Mouse (Mus musculus) layer of hippocampus, postnatal 25 days (tissue): ENCODE data around the gene Slc17a3. TPM values are rescaled to one million over a fixed set of nuclear protein-coding genes. Genes with fewer than 3 reads are reported as not detected.

Experiments used
- DNase-seq, 2 experiments: peaks; one replicate each; pipeline ENCODE4 v3.0.0; 2022; ENCODE audit warnings: mixed read lengths in 2 of 2, low spot score in 1 of 2; ENCODE audit errors: extremely low spot score in 1 of 2
- total RNA-seq, 2 experiments: library from RNA; stranded (reverse); gene quantifications; 2 replicates each; pipeline ENCODE4 v1.2.3; 2021

Gene Slc17a3
- total RNA-seq, 2 experiments from 2014 or later = not detected

- DNase-seq = no peak
These were observed 30.8 kb downstream of the Slc17a3 start for GRCm38 (mm10) chr13:23869996-23870395.

- DNase-seq = no peak
These were observed 33.9 kb downstream of the Slc17a3 start for GRCm38 (mm10) chr13:23873141-23873540.

- DNase-seq = no peak
These were observed 39.9 kb downstream of the Slc17a3 start for GRCm38 (mm10) chr13:23879106-23879505.

- DNase-seq = no peak
These were observed 40.4 kb downstream of the Slc17a3 start for GRCm38 (mm10) chr13:23879636-23880035.

- DNase-seq = no peak
These were observed 46.3 kb downstream of the Slc17a3 start for GRCm38 (mm10) chr13:23885540-23885939.

GRCm38 (mm10) chr13:23887026-23887725 lies 47.9 kb downstream of the Slc17a3 start:
- DNase-seq = no peak

GRCm38 (mm10) chr13:23889011-23889605 lies 49.9 kb downstream of the Slc17a3 start:
- no peak for DNase-seq

- no peak for DNase-seq
These were observed 53.5 kb downstream of the Slc17a3 start for GRCm38 (mm10) chr13:23892592-23893268.

- no peak for DNase-seq
These were observed 54.0 kb downstream of the Slc17a3 start for GRCm38 (mm10) chr13:23893269-23893593.

- no peak for DNase-seq
These were observed 59.0 kb downstream of the Slc17a3 start for GRCm38 (mm10) chr13:23898242-23898641.

- DNase-seq = no peak
These were observed 67.7 kb downstream of the Slc17a3 start for GRCm38 (mm10) chr13:23906906-23907305.

GRCm38 (mm10) chr13:23910121-23910520 lies 70.9 kb downstream of the Slc17a3 start:
- DNase-seq = no peak

Other genes with a start within 250 kb of the Slc17a3 start
- 1 to 10 TPM; 7.1 to 8.3 TPM for gene Hist1h2be, start 218.3 kb upstream of the Slc17a3 start, total RNA-seq
- gene Hist1h1e, start 216.9 kb upstream of the Slc17a3 start, total RNA-seq = 10 to 100 TPM; 45.8 to 59.4 TPM
- 1 to 10 TPM; 3.1 to 3.3 TPM for gene Hist1h2ac, start 155.5 kb upstream of the Slc17a3 start, total RNA-seq
- gene Hist1h2bc, start 155.2 kb upstream of the Slc17a3 start, total RNA-seq = 10 to 100 TPM; 50.7 to 51.1 TPM
- gene Hist1h1t, start 143.6 kb upstream of the Slc17a3 start, total RNA-seq = not detected
- 100 to 1,000 TPM in 1 of 2 experiments, 10 to 100 TPM in 1; 92.2 to 102 TPM for gene Hist1h4c, start 141.0 kb upstream of the Slc17a3 start, total RNA-seq
- gene Hfe, start 128.6 kb upstream of the Slc17a3 start, total RNA-seq = 1 to 10 TPM; 3.5 to 3.6 TPM
- gene Hist1h1c, start 100.6 kb upstream of the Slc17a3 start, total RNA-seq = 10 to 100 TPM; 53.2 to 69.4 TPM
- 1 to 10 TPM; 4.6 to 6.0 TPM for gene Hist1h3c, start 93.8 kb upstream of the Slc17a3 start, total RNA-seq
- gene Hist1h2bb, start 92.7 kb upstream of the Slc17a3 start, total RNA-seq = 10 to 100 TPM; 20.1 to 33.5 TPM
- 10 to 100 TPM; 24.8 to 42.0 TPM for gene Hist1h2ab, start 88.3 kb upstream of the Slc17a3 start, total RNA-seq
- 10 to 100 TPM; 12.3 to 22.8 TPM for gene Hist1h3b, start 87.2 kb upstream of the Slc17a3 start, total RNA-seq
- gene Hist1h4b, start 82.4 kb upstream of the Slc17a3 start, total RNA-seq = 10 to 100 TPM; 71.8 to 80.9 TPM
- 10 to 100 TPM; 42.9 to 58.9 TPM for gene Hist1h4a, start 78.2 kb upstream of the Slc17a3 start, total RNA-seq
- 10 to 100 TPM; 30.8 to 53.8 TPM for gene Hist1h3a, start 77.0 kb upstream of the Slc17a3 start, total RNA-seq
- 10 to 100 TPM; 15.6 to 24.5 TPM for gene Hist1h1a, start 75.8 kb upstream of the Slc17a3 start, total RNA-seq
- gene Trim38, start 69.5 kb upstream of the Slc17a3 start, total RNA-seq = not detected
- under 1 TPM in 1 of 2 experiments, not detected in 1; 0.12 TPM for gene Slc17a2, start 32.4 kb upstream of the Slc17a3 start, total RNA-seq
- not detected for gene Slc17a1, start 28.3 kb downstream of the Slc17a3 start, total RNA-seq
- gene Slc17a4, start 75.6 kb downstream of the Slc17a3 start, total RNA-seq = not detected
- not detected for gene Hist1h2ba, start 94.7 kb downstream of the Slc17a3 start, total RNA-seq
- gene Hist1h2aa, start 95.0 kb downstream of the Slc17a3 start, total RNA-seq = not detected
- gene Scgn, start 151.8 kb downstream of the Slc17a3 start, total RNA-seq = 1 to 10 TPM; 1.0 to 2.2 TPM